Mouse (Mus musculus) cerebellum, adult 2 months (tissue): ENCODE measurements around the gene Sdk1.

Experiments used
- CTCF ChIP-seq: fragments of 200-500 bp; IDR thresholded peaks from 2 replicates; pipeline ENCODE4 v1.5.1; 2011; ENCODE audit warnings: low read depth, mild to moderate bottlenecking, control low read depth, low read length, moderate library complexity, borderline replicate concordance; ENCODE audit not compliant: insufficient read depth
- POLR2A ChIP-seq: fragments of 200-500 bp; IDR thresholded peaks from 2 replicates; pipeline ENCODE4 v1.6.1; 2011; ENCODE audit warnings: low read length, control low read depth, borderline replicate concordance; ENCODE audit not compliant: insufficient read depth

DNA sequence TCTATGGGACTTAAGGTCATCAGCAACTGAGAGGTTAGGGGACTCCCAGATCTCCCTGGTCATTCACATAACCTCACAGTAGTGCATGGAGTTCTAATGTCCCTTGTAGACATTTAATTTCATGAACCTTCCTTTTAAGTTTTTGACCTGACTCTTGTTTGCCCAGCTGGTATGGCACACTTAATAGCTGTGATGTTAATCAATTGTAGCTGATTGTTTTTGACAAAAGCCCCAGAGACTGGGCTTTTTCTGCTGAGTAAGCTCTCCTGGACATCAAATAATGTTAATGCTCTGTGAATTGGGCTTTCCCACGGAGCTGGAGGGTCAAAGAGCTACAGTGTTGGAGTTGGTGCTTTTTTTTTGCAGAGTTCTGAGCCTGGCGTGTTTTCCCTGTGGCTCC is 121.4 kb downstream of the Sdk1 start:
- TF ChIP-seq CTCF, result no peak
- TF ChIP-seq POLR2A, result no peak
